Mouse (Mus musculus) MEL (cell line): ENCODE measurements around the gene Pid1. TPM values are rescaled to one million over a fixed set of nuclear protein-coding genes. Genes with fewer than 3 reads are reported as not detected.

ENCODE experiments used
- DNase-seq: peaks from one replicate; pipeline ENCODE4 v3.0.0; 2011; ENCODE audit warnings: low read depth, low spot score
- H3K27ac ChIP-seq: 2 replicates; pipeline ENCODE4 v1.5.1; 2012; ENCODE audit warnings: low read depth, mild to moderate bottlenecking, control low read depth, low read length, moderate library complexity; ENCODE audit not compliant: control insufficient read depth
- H3K27me3 ChIP-seq, 2 experiments: fragments of 150-350 bp in 1 of 2; sonication (generic) in 1 of 2; 2 replicates each; pipeline ENCODE4 v1.6.1; 2012; ENCODE audit warnings: low read length in 2 of 2, mild to moderate bottlenecking in 2 of 2, improper control_type of control experiment in 1 of 2, moderate library complexity in 1 of 2; ENCODE audit not compliant: insufficient read depth in 2 of 2, control insufficient read depth in 1 of 2
- H3K36me3 ChIP-seq, 2 experiments: 2 replicates each; pipeline ENCODE4 v1.6.1; 2012 to 2014; ENCODE audit warnings: low read length in 2 of 2, improper control_type of control experiment in 1 of 2, inconsistent platforms in 1 of 2, mild to moderate bottlenecking in 1 of 2; ENCODE audit not compliant: insufficient read depth in 2 of 2, control insufficient read depth in 1 of 2
- H3K4me1 ChIP-seq, 2 experiments: fragments of 150-350 bp in 1 of 2; sonication (generic) in 1 of 2; 2 replicates each; pipeline ENCODE4 v1.6.1; 2012; ENCODE audit warnings: low read length in 2 of 2, improper control_type of control experiment in 1 of 2, mild to moderate bottlenecking in 1 of 2; ENCODE audit not compliant: insufficient read depth in 2 of 2, control insufficient read depth in 1 of 2
- H3K4me3 ChIP-seq, 2 experiments: fragments of 150-350 bp in 1 of 2; sonication (generic) in 1 of 2; 2 replicates each; pipeline ENCODE4 v1.5.1; 2012; ENCODE audit warnings: low read depth in 2 of 2, low read length in 2 of 2, mild to moderate bottlenecking in 2 of 2, moderate library complexity in 2 of 2, control low read depth in 1 of 2, improper control_type of control experiment in 1 of 2; ENCODE audit not compliant: control insufficient read depth in 1 of 2, insufficient read depth in 1 of 2
- H3K79me2 ChIP-seq: 2 replicates; pipeline ENCODE4 v1.6.1; 2012; ENCODE audit warnings: mild to moderate bottlenecking, low read length, moderate library complexity; ENCODE audit not compliant: control insufficient read depth, poor library complexity, insufficient read depth
- H3K9ac ChIP-seq: 2 replicates; pipeline ENCODE4 v1.6.1; 2012; ENCODE audit warnings: low read depth, mild to moderate bottlenecking, control low read depth, low read length, moderate library complexity; ENCODE audit not compliant: control insufficient read depth, poor library complexity, severe bottlenecking
- H3K9me3 ChIP-seq: fragments of 150-350 bp; sonication (generic); replicated peaks from 2 replicates; pipeline ENCODE4 v1.6.1; 2012; ENCODE audit warnings: mild to moderate bottlenecking, low read length, improper control_type of control experiment, moderate library complexity; ENCODE audit not compliant: insufficient read depth
- CHD1 ChIP-seq: IDR thresholded peaks from 2 replicates; pipeline ENCODE4 v1.6.1; 2012; ENCODE audit warnings: low read depth, mild to moderate bottlenecking, inconsistent platforms, low read length, improper control_type of control experiment
- CHD2 ChIP-seq: IDR thresholded peaks from 2 replicates; pipeline ENCODE4 v1.6.1; 2011; ENCODE audit warnings: low read length, improper control_type of control experiment
- E2F4 ChIP-seq: IDR thresholded peaks from 2 replicates; pipeline ENCODE4 v1.6.1; 2011; ENCODE audit warnings: low read depth, low read length, improper control_type of control experiment, borderline replicate concordance
- ELF1 ChIP-seq: IDR thresholded peaks from 2 replicates; pipeline ENCODE4 v1.6.1; 2014; ENCODE audit warnings: low read depth, mild to moderate bottlenecking, inconsistent platforms, low read length, improper control_type of control experiment, moderate library complexity
- ETS1 ChIP-seq: IDR thresholded peaks from 2 replicates; pipeline ENCODE4 v1.6.1; 2012; ENCODE audit warnings: low read depth, mild to moderate bottlenecking, inconsistent platforms, low read length, improper control_type of control experiment, moderate library complexity
- GATA1 ChIP-seq: IDR thresholded peaks from 2 replicates; pipeline ENCODE4 v1.6.1; 2011; ENCODE audit warnings: low read depth, low read length, improper control_type of control experiment
- HCFC1 ChIP-seq: IDR thresholded peaks from 2 replicates; pipeline ENCODE4 v1.6.1; 2012; ENCODE audit warnings: low read depth, mild to moderate bottlenecking, inconsistent platforms, low read length, improper control_type of control experiment, moderate library complexity
- KAT2A ChIP-seq: conservative IDR thresholded peaks from 2 replicates; pipeline ENCODE4 v1.6.1; 2012; ENCODE audit warnings: low read depth, low read length, improper control_type of control experiment, inconsistent platforms
- MAFK ChIP-seq: IDR thresholded peaks from 2 replicates; pipeline ENCODE4 v1.6.1; 2011; ENCODE audit warnings: low read depth, mild to moderate bottlenecking, low read length, improper control_type of control experiment, borderline replicate concordance
- MAZ ChIP-seq: IDR thresholded peaks from 2 replicates; pipeline ENCODE4 v1.6.1; 2012; ENCODE audit warnings: low read depth, mild to moderate bottlenecking, inconsistent platforms, low read length, improper control_type of control experiment
- MEF2A ChIP-seq: IDR thresholded peaks from 2 replicates; pipeline ENCODE4 v1.6.1; 2014; ENCODE audit warnings: low read depth, mild to moderate bottlenecking, inconsistent platforms, low read length, improper control_type of control experiment; ENCODE audit not compliant: poor library complexity, insufficient replicate concordance, severe bottlenecking; ENCODE audit errors: extremely low read depth
- MXI1 ChIP-seq: IDR thresholded peaks from 2 replicates; pipeline ENCODE4 v1.6.1; 2011; ENCODE audit warnings: mild to moderate bottlenecking, low read depth, low read length, improper control_type of control experiment
- MYB ChIP-seq: IDR thresholded peaks from 2 replicates; pipeline ENCODE4 v1.6.1; 2011; ENCODE audit warnings: mild to moderate bottlenecking, low read depth, low read length, improper control_type of control experiment
- MYC ChIP-seq: IDR thresholded peaks from 2 replicates; pipeline ENCODE4 v1.6.1; 2011; ENCODE audit warnings: low read depth, mild to moderate bottlenecking, low read length, improper control_type of control experiment, moderate library complexity
- NRF1 ChIP-seq: IDR thresholded peaks from 2 replicates; pipeline ENCODE4 v1.6.1; 2014; ENCODE audit warnings: low read depth, mild to moderate bottlenecking, inconsistent platforms, low read length, improper control_type of control experiment, moderate library complexity; ENCODE audit not compliant: poor library complexity, insufficient read depth, severe bottlenecking
- POLR2A ChIP-seq, 2 experiments: IDR thresholded peaks; 2 replicates each; pipeline ENCODE4 v1.6.1; 2011 to 2012; ENCODE audit warnings: low read length in 2 of 2, mild to moderate bottlenecking in 2 of 2, control low read depth in 1 of 2, improper control_type of control experiment in 1 of 2, low read depth in 1 of 2, moderate library complexity in 1 of 2; ENCODE audit not compliant: control insufficient read depth in 1 of 2, insufficient read depth in 1 of 2, poor library complexity in 1 of 2
- POLR2AphosphoS2 ChIP-seq: IDR thresholded peaks from 2 replicates; pipeline ENCODE4 v1.6.1; 2011; ENCODE audit warnings: low read length, improper control_type of control experiment
- RAD21 ChIP-seq: IDR thresholded peaks from 2 replicates; pipeline ENCODE4 v1.6.1; 2011; ENCODE audit warnings: mild to moderate bottlenecking, low read depth, low read length, improper control_type of control experiment
- RCOR1 ChIP-seq: IDR thresholded peaks from 2 replicates; pipeline ENCODE4 v1.6.1; 2012; ENCODE audit warnings: low read depth, mild to moderate bottlenecking, inconsistent platforms, low read length, improper control_type of control experiment
- SIN3A ChIP-seq: IDR thresholded peaks from 2 replicates; pipeline ENCODE4 v1.6.1; 2012; ENCODE audit warnings: low read length, improper control_type of control experiment, inconsistent platforms
- SMC3 ChIP-seq: IDR thresholded peaks from 2 replicates; pipeline ENCODE4 v1.6.1; 2011; ENCODE audit warnings: low read depth, low read length, improper control_type of control experiment
- TBP ChIP-seq: IDR thresholded peaks from 2 replicates; pipeline ENCODE4 v1.8.0; 2011; ENCODE audit warnings: low read depth, low read length, improper control_type of control experiment
- UBTF ChIP-seq: IDR thresholded peaks from 2 replicates; pipeline ENCODE4 v1.6.1; 2012; ENCODE audit warnings: low read depth, mild to moderate bottlenecking, inconsistent platforms, low read length, improper control_type of control experiment, moderate library complexity, borderline replicate concordance; ENCODE audit not compliant: insufficient read depth
- USF1 ChIP-seq: IDR thresholded peaks from 2 replicates; pipeline ENCODE4 v1.6.1; 2014; ENCODE audit warnings: low read depth, mild to moderate bottlenecking, inconsistent platforms, low read length, improper control_type of control experiment, moderate library complexity
- ZC3H11A ChIP-seq: IDR thresholded peaks from 2 replicates; pipeline ENCODE4 v1.6.1; 2012; ENCODE audit warnings: low read depth, mild to moderate bottlenecking, inconsistent platforms, low read length, improper control_type of control experiment
- ZKSCAN1 ChIP-seq: IDR thresholded peaks from 2 replicates; pipeline ENCODE4 v1.6.1; 2012; ENCODE audit warnings: low read depth, mild to moderate bottlenecking, inconsistent platforms, low read length, improper control_type of control experiment, moderate library complexity
- ZNF384 ChIP-seq: IDR thresholded peaks from 2 replicates; pipeline ENCODE4 v1.6.1; 2012; ENCODE audit warnings: low read depth, mild to moderate bottlenecking, inconsistent platforms, low read length, improper control_type of control experiment
- polyA plus RNA-seq, 2 experiments: library from polyadenylated mRNA; stranded (reverse) in 1 of 2; unstranded in 1 of 2; fragments of >175 nt in 1 of 2; fragments of >200 nt in 1 of 2; gene quantifications; 2 replicates each; pipeline versions ENCODE4 v1.2.1 to v1.2.4; 2012; ENCODE audit warnings: low replicate concordance in 2 of 2, low read depth in 1 of 2; ENCODE audit not compliant: insufficient read length in 2 of 2, insufficient read depth in 1 of 2, missing spikeins in 1 of 2
- total RNA-seq: library from RNA; depleted of rRNA; stranded (reverse); fragments of 300-350 nt; gene quantifications from 2 replicates; pipeline ENCODE4 v1.2.3, GENCODE M21; 2012

The Pid1 gene
- total and polyA plus RNA-seq, 3 experiments: not detected

GRCm38 (mm10) chr1:84309966-84310460 lies 54.0 kb downstream of the Pid1 start:
- no peaks in the 10 kb centered on the region for H3K4me1 ChIP-seq
- no peak overlapping the region for H3K27ac ChIP-seq
- no peaks in the 10 kb centered on the region for H3K36me3 ChIP-seq
- TF ChIP-seq ZNF384 (no peak), KAT2A (no peak), ELF1 (no peak), MAFK (no peak)
- no peak overlapping the region for H3K9ac ChIP-seq
- no peak overlapping the region for H3K4me3 ChIP-seq
- no peaks in the 10 kb centered on the region for H3K27me3 ChIP-seq
- H3K79me2 ChIP-seq: no peaks in the 10 kb centered on the region
- no peaks in the 10 kb centered on the region for H3K9me3 ChIP-seq
- no peak for DNase-seq

DNA sequence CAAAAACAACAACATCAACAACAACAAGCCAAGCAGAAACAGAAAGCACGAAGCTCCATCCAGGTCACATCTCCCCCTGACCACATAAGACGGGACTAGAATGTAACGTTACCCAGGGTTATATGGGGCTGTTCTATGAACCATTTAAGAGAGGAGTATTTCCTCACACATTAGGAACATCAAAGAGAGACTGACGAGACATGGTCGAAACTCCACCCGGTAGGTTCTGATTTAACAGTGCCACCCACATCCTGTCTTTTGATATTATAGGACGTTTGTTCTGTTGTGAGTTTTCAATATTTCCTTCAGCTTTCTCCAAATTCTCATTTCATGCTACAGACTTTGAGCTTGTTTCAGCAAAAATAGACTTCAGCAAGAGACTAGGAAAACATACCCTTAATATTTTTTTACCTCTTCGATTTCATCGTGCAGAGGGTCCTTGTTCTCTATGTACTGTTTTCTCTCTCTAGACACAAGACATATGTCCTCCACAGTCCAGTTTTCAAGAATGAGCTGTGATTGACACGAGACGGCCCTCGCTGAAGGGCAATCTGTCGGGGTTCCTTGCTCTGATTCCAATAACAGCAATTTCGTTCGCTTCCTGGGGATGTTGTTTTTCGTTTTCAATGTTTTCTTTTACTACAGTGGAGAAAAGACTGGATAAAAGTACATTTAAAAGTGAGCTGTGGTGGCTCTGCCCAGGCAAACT lies 58.1 kb downstream of the Pid1 start:
- no peaks in the 10 kb centered on the region for H3K79me2 ChIP-seq

DNA sequence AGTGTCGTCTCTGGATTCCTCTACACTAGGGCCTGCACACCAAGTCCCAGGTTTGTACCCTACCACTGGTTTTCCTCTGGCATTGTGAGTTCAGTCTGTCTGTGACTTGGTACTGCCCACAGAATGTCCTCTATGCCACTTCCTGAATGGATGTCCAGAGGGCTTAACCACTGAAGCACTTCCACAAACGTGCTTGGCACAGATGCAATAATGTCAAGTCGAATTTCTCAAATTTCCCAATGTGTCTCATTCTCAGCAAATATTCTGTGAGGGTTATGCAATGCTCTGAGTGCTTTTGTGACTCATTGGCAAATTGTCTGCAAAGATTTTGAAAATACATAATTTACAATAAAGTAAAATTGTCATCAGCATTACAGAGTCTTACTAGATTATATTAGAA lies 61.2 kb downstream of the Pid1 start:
- no peak for DNase-seq

More for the DNA sequence above, 58.1 kb downstream of the Pid1 start:
- H3K4me1 ChIP-seq: no peaks in the 10 kb centered on the region
- no peak overlapping the region for H3K4me3 ChIP-seq
- no peaks in the 10 kb centered on the region for H3K9me3 ChIP-seq
- no peak overlapping the region for H3K27ac ChIP-seq
- H3K9ac ChIP-seq: no peak overlapping the region
- DNase-seq: no peak
- no peaks in the 10 kb centered on the region for H3K36me3 ChIP-seq
- H3K27me3 ChIP-seq: no peaks in the 10 kb centered on the region
- TF ChIP-seq MYB (no peak), GATA1 (no peak), MYC (no peak), RCOR1 (no peak), RAD21 (no peak), MXI1 (no peak), CHD2 (no peak), ETS1 (no peak), UBTF (no peak), TBP (no peak), ZKSCAN1 (no peak), USF1 (no peak), POLR2A (IDR thresholded peaks at IDR 0.05; ENCODE audit: control insufficient read depth in 1 of 2, insufficient read depth in 1 of 2, low read depth in 1 of 2, low read length in 2 of 2, poor library complexity in 1 of 2) (no peak), MAZ (no peak)
- TF ChIP-seq, all 39 proteins: peak for 0

More for the DNA sequence above, 61.2 kb downstream of the Pid1 start:
- no peak overlapping the region for H3K27ac ChIP-seq
- no peak overlapping the region for H3K9ac ChIP-seq
- no peak overlapping the region for H3K4me3 ChIP-seq
- no peaks in the 10 kb centered on the region for H3K9me3 ChIP-seq
- H3K27me3 ChIP-seq: no peaks in the 10 kb centered on the region
- H3K4me1 ChIP-seq: no peaks in the 10 kb centered on the region
- TF ChIP-seq CHD1 (no peak), ZC3H11A (no peak), E2F4 (no peak), RAD21 (no peak), MXI1 (no peak), POLR2A (IDR thresholded peaks at IDR 0.05; ENCODE audit: control insufficient read depth in 1 of 2, insufficient read depth in 1 of 2, low read depth in 1 of 2, low read length in 2 of 2, poor library complexity in 1 of 2) (no peak), SIN3A (no peak), TBP (no peak), SMC3 (no peak), MAZ (no peak), ELF1 (no peak), MYC (no peak), POLR2AphosphoS2 (no peak), ZNF384 (no peak), CHD2 (no peak), MEF2A (no peak), HCFC1 (no peak), MYB (no peak), NRF1 (no peak)
- H3K36me3 ChIP-seq: no peaks in the 10 kb centered on the region
- no peaks in the 10 kb centered on the region for H3K79me2 ChIP-seq
